Mouse (Mus musculus): ENCODE results near the gene Sirpa. TPM values are rescaled to one million over a fixed set of nuclear protein-coding genes. Genes with fewer than 3 reads are reported as not detected.
A peak's percentile ranks its signal among the peaks of the same experiment; 100 is the strongest.

Gene Sirpa
- total and polyA plus RNA-seq, 2 experiments from 2014 or later: 61.8 to 118 TPM

DNA sequence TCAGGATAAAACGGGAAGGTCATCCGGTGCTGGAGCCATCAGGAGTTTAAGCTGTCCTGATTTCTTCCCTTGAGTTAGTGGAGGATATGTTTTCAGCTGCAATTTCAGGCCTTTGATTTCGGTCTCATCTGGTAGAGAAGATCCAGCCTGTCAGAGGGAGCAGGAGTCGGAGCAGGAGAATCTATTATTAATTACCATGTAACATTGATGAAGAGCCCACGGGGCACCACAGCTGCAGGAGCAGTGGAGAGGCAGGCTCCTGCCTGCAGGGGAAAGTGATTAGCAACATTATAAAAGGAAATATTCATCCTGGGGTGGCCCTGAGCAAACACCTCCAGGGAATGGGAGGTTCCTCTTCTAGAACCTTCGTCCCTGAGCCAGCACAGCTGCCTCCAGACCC lies 36.6 kb upstream of the Sirpa start:
- H3K9ac ChIP-seq: no peak overlapping the region
- ATAC-seq (no peak), DNase-seq (no peak)
- H3K4me2 ChIP-seq (ENCODE audit: low read depth): no peak overlapping the region
- TF ChIP-seq CTCF (IDR thresholded peaks at IDR 0.05; ENCODE audit: low read depth): no peak
- 74% methylated on average over 6 of the region's 6 CpGs for WGBS
- H3K4me1 ChIP-seq (ENCODE audit: insufficient read depth): no peaks in the 10 kb centered on the region
- H3K27ac ChIP-seq (ENCODE audit: low read depth, low read length): no peak overlapping the region
- H3K27me3 ChIP-seq (ENCODE audit: insufficient read depth, low read length): no peaks in the 10 kb centered on the region
- no peaks in the 10 kb centered on the region for H3K9me3 ChIP-seq (ENCODE audit: low read length)
- no peak overlapping the region for H3K4me3 ChIP-seq (ENCODE audit: low read depth, low read length)
- no peaks in the 10 kb centered on the region for H3K36me3 ChIP-seq (ENCODE audit: insufficient read depth)

DNA sequence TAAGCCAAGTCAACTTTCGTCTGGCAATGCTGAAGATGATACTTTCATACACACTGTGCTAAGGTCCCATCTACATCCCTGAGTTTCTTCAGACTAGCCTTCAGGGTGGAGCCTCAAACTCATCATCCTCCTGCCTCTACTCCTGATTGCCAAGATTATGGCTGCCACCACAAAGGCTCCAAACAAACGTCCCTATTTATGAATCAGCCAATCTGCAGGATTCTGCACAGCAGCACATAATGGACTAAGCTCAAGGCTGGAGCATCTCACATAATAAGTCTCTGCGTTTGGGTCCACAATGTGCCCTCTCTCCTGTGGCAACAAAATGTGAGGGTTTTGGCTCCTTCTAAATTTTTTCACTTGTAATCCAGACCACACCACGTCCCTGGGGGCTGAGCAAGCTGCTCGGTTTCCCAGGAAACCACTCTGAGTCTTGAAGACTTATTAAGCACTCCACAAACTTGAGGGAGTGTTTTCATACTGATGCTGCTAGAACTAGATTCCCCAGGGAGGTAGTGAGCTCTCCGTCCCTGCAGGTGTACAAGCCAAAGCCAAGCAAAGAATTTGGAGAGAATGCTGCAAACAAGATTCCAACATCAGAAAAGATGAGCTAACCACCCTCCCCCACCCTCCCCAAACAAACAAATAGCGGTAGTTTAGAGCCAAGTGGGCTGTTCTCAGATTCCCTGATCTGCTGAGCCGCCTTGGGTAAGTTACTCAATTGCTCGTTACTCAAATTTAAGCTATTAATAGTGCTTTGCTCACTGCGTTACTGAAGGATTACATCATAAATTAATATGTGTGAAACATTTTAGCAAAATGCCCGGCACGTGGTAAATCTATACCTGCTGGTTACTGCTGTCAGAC lies 34.4 kb upstream of the Sirpa start:
- Histone ChIP-seq H3K36me3 (ENCODE audit: insufficient read depth) (no peaks in the 10 kb centered on the region), H3K9me3 (ENCODE audit: low read length) (no peaks in the 10 kb centered on the region), H3K27me3 (ENCODE audit: insufficient read depth, low read length) (no peaks in the 10 kb centered on the region), H3K4me3 (ENCODE audit: low read depth, low read length) (no peak overlapping the region), H3K4me2 (ENCODE audit: low read depth) (no peak overlapping the region), H3K9ac (no peak overlapping the region), H3K4me1 (ENCODE audit: insufficient read depth) (no peaks in the 10 kb centered on the region; the same call in 1 of the 2 replicates), H3K27ac (ENCODE audit: low read depth, low read length) (no peak overlapping the region)
- DNase-seq: no peak
- no peak for TF ChIP-seq CTCF (IDR thresholded peaks at IDR 0.05; ENCODE audit: low read depth)
- peak; percentile 73 for ATAC-seq
- WGBS: 35% methylated on average over 12 of the region's 12 CpGs

DNA sequence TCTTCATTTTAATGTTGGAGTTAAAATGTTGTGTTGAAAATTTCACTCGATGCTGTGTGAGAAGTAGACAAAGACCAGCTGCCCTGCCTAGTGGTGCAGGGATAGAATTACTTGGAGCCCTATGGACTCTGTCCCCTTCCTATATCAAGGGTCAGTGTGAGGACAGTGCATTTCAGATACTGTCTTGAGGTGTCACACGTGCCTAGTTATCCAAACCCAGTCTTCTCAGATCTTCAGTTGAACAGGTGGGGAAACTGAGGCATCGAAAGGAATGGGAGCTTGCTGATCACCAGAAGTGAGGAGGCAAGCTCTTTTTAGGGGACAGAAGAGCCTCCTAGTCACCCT lies 33.8 kb upstream of the Sirpa start:
- Histone ChIP-seq H3K27me3 (ENCODE audit: insufficient read depth, low read length) (no peaks in the 10 kb centered on the region), H3K4me1 (ENCODE audit: insufficient read depth) (peaks cover 5% of the 10 kb centered on the region), H3K9me3 (ENCODE audit: low read length) (no peaks in the 10 kb centered on the region), H3K4me2 (ENCODE audit: low read depth) (no peak overlapping the region), H3K9ac (no peak overlapping the region), H3K4me3 (ENCODE audit: low read depth, low read length) (no peak overlapping the region), H3K27ac (ENCODE audit: low read depth, low read length) (no peak overlapping the region), H3K36me3 (ENCODE audit: insufficient read depth) (no peaks in the 10 kb centered on the region)
- no peak for TF ChIP-seq CTCF (IDR thresholded peaks at IDR 0.05; ENCODE audit: low read depth)
- DNase-seq: no peak
- ATAC-seq: peak; percentile 21
- WGBS: 73% methylated on average over 3 of the region's 3 CpGs

DNA sequence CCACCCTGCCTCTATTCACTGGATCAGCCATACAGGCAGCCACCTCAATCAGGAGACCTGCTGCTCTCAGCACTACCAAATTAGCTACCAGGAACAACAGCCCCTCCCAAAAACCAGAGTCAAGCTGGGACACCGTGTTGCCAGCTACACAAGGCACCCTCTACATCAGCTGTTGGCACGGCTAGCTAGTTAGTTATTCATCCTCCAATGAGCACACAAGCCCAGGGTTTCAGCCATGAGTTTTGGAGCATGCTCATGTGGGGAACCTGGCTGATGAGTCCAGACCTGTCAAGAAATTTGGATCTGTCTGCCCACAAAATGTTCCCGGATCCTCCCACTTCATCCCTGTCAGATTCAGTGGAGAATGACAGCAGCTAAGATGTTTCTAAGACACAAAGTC lies 30.8 kb upstream of the Sirpa start:
- DNase-seq: peak; percentile 33
- peaks cover 19% of the 10 kb centered on the region for H3K4me1 ChIP-seq (ENCODE audit: insufficient read depth)
- ATAC-seq: no peak
- no peak overlapping the region for H3K4me3 ChIP-seq (ENCODE audit: low read depth, low read length)
- no peaks in the 10 kb centered on the region for H3K9me3 ChIP-seq (ENCODE audit: low read length)
- no peak overlapping the region for H3K4me2 ChIP-seq (ENCODE audit: low read depth)
- 38% methylated on average over 3 of the region's 3 CpGs for WGBS
- TF ChIP-seq CTCF (IDR thresholded peaks at IDR 0.05; ENCODE audit: low read depth): no peak
- no peaks in the 10 kb centered on the region for H3K36me3 ChIP-seq (ENCODE audit: insufficient read depth)
- no peaks in the 10 kb centered on the region for H3K27me3 ChIP-seq (ENCODE audit: insufficient read depth, low read length)
- no peak overlapping the region for H3K27ac ChIP-seq (ENCODE audit: low read depth, low read length)
- H3K9ac ChIP-seq: no peak overlapping the region

DNA sequence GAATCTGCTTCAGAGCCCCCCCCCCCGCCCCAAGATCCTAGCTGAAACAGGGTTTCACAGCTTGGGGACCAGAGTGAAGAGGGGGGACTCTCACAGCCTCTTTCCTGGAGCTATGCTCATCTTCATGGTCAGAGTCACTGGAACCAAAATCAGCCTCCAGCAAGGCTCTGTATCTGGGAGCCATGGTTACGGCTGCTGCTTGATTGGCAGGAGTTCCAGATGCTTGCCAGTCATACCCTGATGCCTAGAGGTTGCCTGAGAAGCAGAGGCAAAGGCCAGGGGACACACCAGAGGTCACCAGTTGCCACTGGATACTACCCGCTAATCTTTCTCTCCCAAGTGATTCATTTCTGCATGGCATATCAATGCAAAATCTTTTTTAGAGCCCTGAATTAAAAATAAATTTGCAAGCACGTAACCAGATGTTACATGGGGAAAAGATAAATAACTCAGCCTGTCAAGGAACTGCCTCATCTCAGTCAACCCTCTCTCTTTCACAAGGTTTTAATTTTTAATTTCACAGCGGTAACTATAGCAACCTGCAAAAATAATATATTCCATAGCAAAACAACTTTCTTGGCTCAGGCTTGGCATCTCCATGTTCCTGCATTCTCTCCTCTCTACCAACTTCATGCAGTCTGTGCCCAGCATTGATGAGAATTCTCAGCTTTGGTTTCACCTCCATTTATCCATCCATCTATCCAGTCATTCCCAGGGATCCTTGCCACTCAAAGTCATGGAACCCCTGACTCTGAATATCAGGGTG lies 28.5 kb upstream of the Sirpa start:
- WGBS: 53% methylated on average over 5 of the region's 5 CpGs
- Histone ChIP-seq H3K9ac (no peak overlapping the region), H3K4me2 (ENCODE audit: low read depth) (no peak overlapping the region), H3K4me3 (ENCODE audit: low read depth, low read length) (no peak overlapping the region), H3K36me3 (ENCODE audit: insufficient read depth) (no peaks in the 10 kb centered on the region), H3K27ac (ENCODE audit: low read depth, low read length) (peak overlapping the region; percentile 72), H3K9me3 (ENCODE audit: low read length) (no peaks in the 10 kb centered on the region), H3K27me3 (ENCODE audit: insufficient read depth, low read length) (no peaks in the 10 kb centered on the region), H3K4me1 (ENCODE audit: insufficient read depth) (peaks cover 19% of the 10 kb centered on the region)
- TF ChIP-seq CTCF (IDR thresholded peaks at IDR 0.05; ENCODE audit: low read depth): no peak
- ATAC-seq (peak; percentile 88), DNase-seq (peak; percentile 66)

DNA sequence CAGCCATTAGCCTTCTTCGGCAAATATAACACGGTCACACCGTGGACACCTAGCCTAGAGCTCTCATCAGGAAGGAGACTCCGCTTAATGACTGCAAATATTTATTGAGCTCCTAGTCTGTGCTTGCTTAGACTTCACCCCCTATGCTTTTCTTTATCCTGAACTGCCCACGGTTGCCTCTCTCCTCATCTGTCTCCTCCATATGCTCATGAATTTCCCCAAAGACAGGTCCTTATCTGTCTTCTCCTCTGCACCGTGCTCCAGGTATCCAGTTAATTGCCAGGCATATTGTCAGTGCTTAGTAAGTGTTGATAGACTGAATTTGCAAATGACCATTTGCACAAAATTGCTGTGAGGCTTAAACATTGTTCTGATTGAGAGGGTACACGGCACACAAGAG lies 23.5 kb upstream of the Sirpa start:
- no peak overlapping the region for H3K4me3 ChIP-seq (ENCODE audit: low read depth, low read length)
- DNase-seq: no peak
- H3K27ac ChIP-seq (ENCODE audit: low read depth, low read length): no peak overlapping the region
- peaks cover 21% of the 10 kb centered on the region for H3K4me1 ChIP-seq (ENCODE audit: insufficient read depth)
- no peak overlapping the region for H3K9ac ChIP-seq
- no peaks in the 10 kb centered on the region for H3K9me3 ChIP-seq (ENCODE audit: low read length)
- TF ChIP-seq CTCF (IDR thresholded peaks at IDR 0.05; ENCODE audit: low read depth): no peak
- no peak for ATAC-seq
- H3K27me3 ChIP-seq (ENCODE audit: insufficient read depth, low read length): no peaks in the 10 kb centered on the region
- no peaks in the 10 kb centered on the region for H3K36me3 ChIP-seq (ENCODE audit: insufficient read depth)
- H3K4me2 ChIP-seq (ENCODE audit: low read depth): no peak overlapping the region
- 84% methylated on average over 7 of the region's 7 CpGs for WGBS

DNA sequence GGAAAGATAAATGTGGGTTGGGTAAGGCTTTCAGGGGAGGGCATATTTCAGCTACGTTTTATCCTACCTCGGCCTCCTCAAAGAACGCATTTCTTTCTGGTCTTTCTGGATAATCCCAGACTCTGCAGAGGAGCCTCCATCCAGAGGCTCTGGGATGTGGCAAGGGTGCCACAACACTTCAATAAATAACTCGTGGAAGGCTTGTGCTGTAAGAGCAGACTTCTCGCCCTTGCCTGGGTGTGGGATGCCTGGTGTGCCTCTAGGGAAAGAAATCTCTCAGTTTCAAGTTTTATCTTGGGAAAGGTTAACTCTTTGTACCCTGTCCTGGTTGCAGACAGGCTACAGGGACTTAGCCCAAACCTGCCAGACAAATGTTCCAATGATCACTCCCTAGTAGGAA lies 23.1 kb upstream of the Sirpa start:
- no peaks in the 10 kb centered on the region for H3K9me3 ChIP-seq (ENCODE audit: low read length)
- H3K27ac ChIP-seq (ENCODE audit: low read depth, low read length): no peak overlapping the region
- TF ChIP-seq CTCF (IDR thresholded peaks at IDR 0.05; ENCODE audit: low read depth): no peak
- DNase-seq: no peak
- 76% methylated on average over 5 of the region's 5 CpGs for WGBS
- ATAC-seq: no peak
- H3K4me2 ChIP-seq (ENCODE audit: low read depth): no peak overlapping the region
- no peak overlapping the region for H3K9ac ChIP-seq
- H3K36me3 ChIP-seq (ENCODE audit: insufficient read depth): no peaks in the 10 kb centered on the region
- H3K4me3 ChIP-seq (ENCODE audit: low read depth, low read length): no peak overlapping the region
- peaks cover 22% of the 10 kb centered on the region for H3K4me1 ChIP-seq (ENCODE audit: insufficient read depth)
- no peaks in the 10 kb centered on the region for H3K27me3 ChIP-seq (ENCODE audit: insufficient read depth, low read length)

All from forebrain, postnatal 0 days (tissue).